Mouse (Mus musculus): ENCODE results near the gene Naa60. TPM values are rescaled to one million over a fixed set of nuclear protein-coding genes. Genes with fewer than 3 reads are reported as not detected.
A peak's percentile ranks its signal among the peaks of the same experiment; 100 is the strongest.
"Not testable (repeated sequence)": the region's sequence is repeated elsewhere in the genome, so short reads cannot be mapped to it uniquely, and the experiment has no call there.

Gene Naa60
- total RNA-seq (2014; fragmentation: Nextera tagmentation): 72.5 and 101 TPM in 2 replicates
- 33.9 and 34.1 TPM in 2 replicates for total RNA-seq (2017)

DNA sequence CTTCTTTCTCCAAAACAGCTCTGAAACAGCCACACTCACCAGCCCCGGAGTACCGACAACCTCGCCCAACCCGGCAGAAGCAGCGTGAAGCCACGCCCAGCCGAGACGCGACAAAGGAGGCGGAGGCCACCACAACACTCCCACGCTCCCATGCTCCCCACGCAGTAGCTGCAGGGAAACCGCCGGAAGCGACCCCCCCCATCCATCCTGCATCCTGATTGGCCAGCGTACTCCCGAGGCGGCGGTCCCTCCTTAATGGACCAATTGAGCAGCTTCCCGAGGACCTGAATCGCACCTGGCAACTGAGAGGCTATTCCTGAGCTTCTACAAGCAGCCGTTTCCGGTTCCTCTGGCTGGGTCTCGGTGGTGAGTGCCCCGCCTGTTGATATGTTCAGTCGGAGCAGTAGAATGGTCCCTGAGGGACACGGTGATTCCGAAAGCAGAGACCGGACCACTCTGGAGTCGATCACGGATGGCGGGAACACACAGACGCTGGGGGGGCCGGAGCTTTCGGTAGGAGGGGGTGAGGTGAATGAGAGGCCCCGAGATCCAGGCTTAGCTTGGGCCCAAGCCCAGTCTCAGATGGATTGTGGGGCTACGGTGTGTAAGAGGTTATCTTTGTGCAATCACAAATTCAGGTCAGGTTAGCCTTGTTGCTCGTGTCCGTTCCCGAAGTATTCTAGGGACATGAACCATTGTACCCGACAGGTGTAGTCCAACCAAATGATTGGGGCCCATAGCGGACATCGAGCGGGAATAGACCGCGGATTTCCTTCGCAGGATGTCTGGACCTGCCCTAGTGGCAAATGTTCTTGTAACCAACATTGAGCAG, at the start of gene Naa60:
TSS of gene Naa60 (plus strand) at position 160 of the 832 bp plus-strand sequence.
- peak; percentile 97 for ATAC-seq (replicated peaks; ENCODE audit: poor library complexity, severe bottlenecking)

DNA sequence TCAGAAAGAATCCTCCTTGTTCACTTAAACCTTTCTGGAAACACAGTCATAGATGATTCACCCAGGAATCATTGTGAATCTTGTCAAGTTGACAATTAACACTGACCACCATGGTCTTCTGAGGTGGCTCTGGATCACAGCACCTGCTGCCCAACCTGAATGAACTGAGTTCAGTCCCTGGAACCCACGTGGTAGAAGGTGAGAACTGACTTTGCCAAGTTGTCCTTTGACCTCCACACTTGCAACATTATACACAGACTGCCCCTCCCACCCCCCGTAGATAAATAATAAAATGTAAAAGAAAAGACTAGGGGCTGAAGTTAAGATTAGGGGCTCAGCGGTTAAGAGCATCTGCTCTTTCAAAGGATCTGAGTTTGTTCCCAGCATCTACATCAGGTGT, 44.2 kb upstream of the Naa60 start:
- ATAC-seq (replicated peaks; ENCODE audit: poor library complexity, severe bottlenecking): no peak

DNA sequence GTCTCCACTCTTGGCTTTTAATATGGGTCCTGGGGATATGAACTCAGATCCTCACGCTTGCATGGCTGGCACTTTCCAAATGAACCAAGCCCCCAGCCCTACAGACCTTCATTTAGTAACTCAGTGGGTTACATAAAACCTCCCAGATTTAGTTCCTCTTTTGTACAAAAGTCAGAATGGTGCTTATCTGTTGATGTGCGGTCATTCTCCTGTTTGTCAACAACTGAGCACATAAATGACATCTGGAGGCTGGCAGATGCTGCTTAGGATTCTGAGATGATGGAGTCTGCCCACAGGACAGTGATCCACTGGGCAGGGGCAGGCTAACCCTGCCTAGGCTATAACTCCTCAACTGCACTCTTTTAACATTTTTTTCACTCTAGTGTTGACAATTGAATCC, 42.4 kb upstream of the Naa60 start:
- ATAC-seq (replicated peaks; ENCODE audit: poor library complexity, severe bottlenecking): peak; percentile 40; the same call in 1 of the 2 replicates

DNA sequence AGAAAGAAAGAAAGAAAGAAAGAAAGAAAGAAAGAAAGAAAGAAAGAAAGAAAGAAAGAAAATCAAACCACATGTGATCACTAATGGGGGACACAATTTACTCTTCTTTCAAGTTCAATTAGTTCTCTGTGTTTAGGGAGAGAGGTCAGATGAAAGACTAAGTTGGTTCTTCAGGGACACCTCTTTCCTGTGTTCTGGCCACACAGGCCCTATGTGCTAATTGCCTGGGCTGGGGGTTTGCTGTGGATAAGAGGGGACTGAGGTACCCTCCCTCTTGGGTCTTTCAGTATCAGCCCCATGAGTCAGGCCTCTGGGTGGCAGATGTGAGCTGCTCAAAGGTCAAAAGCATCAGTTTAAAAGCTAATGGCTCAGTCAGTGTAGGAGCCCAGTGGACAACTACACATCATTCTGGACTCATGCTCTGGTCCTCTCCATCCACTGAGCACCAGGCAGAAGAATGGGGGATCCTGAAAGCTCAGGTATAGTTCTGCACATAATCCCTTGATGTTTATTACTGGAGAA, 41.5 kb upstream of the Naa60 start, which contains the start of gene Olfr15:
TSS of gene Olfr15 (plus strand) at position 291 of the 522 bp plus-strand sequence.
- ATAC-seq (replicated peaks; ENCODE audit: poor library complexity, severe bottlenecking): no peak

DNA sequence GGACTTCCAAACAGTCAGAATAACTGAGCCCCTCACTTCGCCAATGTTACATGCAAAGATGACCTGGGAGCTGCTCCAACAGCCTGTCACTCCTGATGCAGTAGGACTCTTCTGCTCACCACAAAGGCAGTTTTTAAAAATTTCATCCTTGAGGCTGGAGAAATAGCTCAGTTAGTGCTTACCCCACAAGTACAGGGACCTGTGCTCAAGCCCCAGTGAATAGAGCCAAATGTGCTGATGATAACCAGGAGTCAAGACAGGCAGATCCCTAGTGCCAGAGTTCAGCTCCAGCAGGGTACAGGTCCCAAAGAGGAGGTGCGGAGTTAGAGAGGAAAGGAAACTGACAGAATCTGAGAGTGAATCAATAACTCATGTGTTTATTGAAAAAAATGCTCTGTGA, 36.7 kb upstream of the Naa60 start:
- ATAC-seq (replicated peaks; ENCODE audit: poor library complexity, severe bottlenecking): no peak

DNA sequence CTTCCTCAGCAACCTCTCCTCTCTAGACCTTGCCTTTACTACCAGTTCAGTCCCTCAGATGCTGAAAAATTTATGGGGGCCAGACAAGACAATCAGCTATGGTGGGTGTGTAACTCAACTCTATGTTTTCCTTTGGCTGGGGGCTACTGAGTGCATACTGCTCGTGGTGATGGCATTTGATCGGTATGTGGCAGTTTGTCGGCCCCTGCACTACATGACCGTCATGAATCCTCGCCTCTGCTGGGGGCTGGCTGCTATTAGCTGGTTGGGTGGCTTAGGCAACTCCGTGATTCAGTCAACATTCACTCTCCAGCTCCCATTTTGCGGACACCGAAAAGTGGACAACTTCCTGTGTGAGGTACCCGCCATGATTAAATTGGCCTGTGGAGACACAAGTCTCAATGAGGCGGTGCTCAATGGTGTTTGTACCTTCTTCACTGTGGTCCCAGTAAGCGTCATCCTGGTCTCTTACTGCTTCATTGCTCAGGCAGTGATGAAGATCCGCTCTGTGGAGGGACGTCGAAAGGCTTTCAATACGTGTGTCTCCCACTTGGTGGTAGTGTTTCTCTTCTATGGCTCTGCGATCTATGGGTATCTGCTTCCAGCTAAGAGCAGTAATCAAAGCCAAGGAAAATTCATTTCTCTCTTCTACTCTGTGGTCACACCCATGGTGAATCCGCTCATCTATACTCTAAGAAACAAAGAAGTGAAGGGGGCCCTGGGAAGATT, 32.9 kb upstream of the Naa60 start:
- 0 out of 2 replicates have a peak, but pooled peaks have one; percentile 33 for ATAC-seq (replicated peaks; ENCODE audit: poor library complexity, severe bottlenecking)

DNA sequence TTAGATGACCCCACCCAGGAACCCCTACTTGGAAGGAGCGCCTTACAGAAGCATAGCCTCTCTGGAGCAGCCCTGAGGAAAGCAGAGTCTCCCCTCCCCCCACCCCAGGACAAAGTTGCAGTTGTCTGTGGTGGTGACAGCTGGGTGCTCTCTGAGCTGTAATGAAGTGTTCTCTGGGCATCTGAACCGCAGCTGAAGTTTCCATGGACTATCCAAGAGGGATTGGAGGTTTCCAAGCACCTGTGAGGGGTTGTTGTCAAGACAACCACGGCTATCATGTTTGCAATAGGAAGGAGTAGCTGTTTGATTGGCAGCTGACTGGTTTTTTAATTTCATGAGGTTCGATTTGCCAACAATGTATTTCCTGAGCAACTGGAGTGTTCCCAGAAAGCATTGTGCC, 29.2 kb upstream of the Naa60 start:
- ATAC-seq (replicated peaks; ENCODE audit: poor library complexity, severe bottlenecking): peak; percentile 5; the same call in 1 of the 2 replicates

DNA sequence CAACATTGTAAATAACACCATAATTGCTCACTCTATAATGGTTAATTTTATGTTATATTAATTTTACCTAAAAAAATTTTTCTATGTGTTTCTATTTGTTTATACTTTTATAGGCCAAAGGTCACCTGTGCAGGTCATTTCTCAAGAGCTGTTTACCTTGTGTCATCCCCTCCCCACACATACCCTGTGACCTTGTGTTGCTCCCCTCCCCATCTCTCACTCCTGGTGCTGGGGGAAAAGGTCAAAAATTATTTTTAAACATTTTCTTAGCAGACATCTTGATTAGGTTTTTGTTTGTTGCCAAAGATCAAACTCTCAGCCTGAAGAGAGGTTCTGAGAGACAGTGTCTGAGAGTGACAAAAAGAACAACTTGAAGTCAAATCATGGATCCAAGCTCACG, 28.4 kb upstream of the Naa60 start:
- no peak for ATAC-seq (replicated peaks; ENCODE audit: poor library complexity, severe bottlenecking)

DNA sequence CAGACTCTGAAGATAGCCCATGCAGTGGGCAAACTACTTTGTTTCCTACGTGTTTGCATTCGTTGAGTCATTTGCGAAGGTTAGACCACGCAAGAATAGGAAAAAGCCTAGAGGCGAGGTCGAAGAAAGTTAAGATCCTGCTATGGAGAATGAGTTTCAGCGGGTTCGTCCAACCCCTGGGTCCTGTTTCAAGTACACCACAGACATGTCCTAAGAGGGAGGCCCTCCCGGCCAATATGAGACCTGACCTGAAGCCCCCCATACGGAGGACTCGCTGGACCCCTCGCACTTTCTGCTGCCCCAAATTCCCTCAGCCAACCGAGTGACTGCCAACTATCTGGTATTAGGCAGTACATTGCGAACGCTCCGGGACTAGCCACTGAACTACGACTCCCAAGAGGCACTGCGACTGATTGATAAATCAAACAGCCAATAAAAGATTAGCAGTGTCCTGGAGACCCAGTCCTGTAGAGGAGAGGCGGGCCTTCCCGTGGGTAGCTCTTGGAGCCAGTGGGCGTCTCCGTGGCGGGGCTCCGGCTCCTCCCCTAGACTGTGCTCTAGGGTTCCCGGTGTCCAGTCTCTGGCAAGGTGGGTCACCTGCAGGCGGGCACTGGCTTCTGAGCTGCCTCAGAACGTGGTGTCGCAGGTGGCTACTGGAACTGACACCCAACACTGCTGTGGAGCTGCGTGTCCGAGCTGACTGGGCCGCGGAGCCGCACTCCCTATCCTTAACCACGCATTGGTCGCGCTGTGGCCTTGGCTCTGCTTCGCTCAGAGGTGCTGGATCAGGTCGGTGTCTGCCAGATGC, 25.3 kb upstream of the Naa60 start, which contains the start of gene Zfp174:
TSS of gene Zfp174 (plus strand) at position 558 of the 808 bp plus-strand sequence.
- ATAC-seq (replicated peaks; ENCODE audit: poor library complexity, severe bottlenecking): peak; percentile 96

DNA sequence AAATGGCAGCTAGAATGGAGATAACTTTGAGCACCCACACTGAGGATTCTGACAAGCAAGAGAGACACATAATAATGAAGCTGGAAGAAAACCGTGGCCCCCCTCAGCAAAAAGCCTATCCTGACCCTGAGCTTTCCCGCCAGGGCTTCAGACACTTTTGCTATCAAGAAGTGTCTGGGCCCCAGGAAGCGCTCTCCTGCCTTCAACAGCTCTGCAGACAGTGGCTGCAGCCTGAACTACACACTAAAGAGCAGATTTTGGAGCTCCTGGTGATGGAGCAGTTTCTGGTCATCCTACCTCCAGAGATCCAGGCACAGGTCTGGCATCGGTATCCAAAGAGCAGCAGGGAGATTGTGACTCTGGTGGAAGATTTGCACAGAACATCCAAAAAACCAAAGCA, 24.3 kb upstream of the Naa60 start:
- ATAC-seq (replicated peaks; ENCODE audit: poor library complexity, severe bottlenecking): no peak

DNA sequence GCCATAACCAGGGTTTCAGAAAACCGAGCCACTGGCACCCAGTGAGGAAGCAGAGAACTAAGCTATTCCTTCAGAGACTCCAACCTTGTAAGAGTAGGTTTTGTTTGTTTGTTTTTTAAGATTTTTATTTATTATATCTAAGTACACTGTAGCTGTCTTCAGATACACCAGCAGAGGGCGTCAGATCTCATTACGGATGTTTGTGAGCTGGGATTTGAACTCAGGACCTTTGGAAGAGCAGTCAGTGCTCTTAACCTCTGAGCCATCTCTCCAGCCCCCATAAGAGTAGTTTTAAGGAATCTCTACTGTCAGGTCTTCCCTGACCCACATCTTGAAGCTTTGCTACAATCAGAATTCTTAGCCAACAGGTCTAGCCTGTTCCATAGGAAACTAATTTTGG, 23.8 kb upstream of the Naa60 start:
- no peak for ATAC-seq (replicated peaks; ENCODE audit: poor library complexity, severe bottlenecking)

DNA sequence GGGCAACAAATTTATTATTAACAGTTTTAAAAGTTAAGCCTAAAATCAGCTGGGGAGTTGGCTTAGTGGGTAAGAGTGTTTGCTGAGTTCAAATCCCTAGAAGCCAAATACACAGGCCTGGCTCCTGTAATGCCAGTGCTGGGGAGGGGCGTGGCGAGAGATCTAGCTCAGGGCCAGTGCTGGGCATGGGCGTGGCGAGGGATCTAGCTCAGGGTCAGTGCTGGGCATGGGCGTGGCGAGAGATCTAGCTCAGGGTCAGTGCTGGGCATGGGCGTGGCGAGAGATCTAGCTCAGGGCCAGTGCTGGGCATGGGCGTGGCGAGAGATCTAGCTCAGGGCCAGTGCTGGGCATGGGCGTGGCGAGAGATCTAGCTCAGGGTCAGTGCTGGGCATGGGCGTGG, 20.9 kb upstream of the Naa60 start:
- ATAC-seq (replicated peaks; ENCODE audit: poor library complexity, severe bottlenecking): not testable (repeated sequence)

DNA sequence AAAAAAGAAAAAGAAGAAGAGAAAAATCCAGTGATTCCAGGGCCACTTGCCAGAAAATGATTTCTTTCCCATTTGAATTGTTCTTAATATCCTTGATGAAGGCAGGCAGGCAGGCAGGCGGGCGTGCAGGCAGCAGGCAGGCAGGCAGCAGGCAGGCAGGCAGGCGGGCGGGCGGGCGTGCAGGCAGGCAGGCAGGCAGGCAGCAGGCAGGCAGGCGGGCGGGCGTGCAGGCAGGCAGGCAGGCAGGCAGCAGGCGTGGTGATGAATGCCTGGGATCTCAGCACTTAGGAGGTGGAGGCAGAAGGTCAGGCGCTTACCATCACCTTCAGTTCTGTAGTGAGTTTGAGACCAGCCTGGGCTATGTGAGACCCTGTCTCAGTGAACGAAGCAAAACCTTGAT, 19.6 kb upstream of the Naa60 start:
- ATAC-seq (replicated peaks; ENCODE audit: poor library complexity, severe bottlenecking): no peak

DNA sequence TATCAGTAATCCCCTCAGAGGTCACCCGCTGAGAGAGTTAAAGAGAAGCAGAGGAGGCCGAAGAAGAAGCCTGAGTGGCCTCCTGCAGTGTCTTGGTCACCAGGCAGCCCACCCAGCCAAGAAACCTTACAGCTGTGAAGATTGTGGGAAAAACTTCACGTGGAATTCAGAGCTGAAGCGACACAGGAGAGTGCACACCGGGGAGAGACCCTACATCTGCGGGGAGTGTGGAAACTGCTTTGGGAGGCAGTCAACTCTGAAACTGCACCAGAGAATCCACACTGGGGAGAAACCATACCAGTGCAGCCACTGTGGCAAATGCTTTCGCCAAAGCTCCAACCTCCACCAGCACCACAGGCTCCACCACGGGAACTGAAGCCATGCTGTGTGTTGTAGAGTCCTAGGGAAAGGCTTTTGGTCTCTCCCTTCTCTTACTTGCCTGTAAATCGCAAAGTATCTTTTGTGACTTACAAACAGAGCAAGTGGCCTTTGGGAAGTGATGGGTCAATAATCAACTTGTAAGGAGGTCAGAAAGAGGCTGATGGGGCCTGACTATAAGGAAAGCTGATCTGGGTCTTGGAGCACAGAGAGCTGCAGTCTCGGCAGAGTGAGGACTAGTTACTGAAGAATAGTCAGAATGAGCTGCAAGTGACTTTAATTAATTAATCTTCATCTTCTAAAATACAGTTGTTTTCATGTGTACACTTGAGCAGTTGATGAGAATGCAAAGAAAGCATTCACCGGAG, 17.6 kb upstream of the Naa60 start:
- ATAC-seq (replicated peaks; ENCODE audit: poor library complexity, severe bottlenecking): no peak

DNA sequence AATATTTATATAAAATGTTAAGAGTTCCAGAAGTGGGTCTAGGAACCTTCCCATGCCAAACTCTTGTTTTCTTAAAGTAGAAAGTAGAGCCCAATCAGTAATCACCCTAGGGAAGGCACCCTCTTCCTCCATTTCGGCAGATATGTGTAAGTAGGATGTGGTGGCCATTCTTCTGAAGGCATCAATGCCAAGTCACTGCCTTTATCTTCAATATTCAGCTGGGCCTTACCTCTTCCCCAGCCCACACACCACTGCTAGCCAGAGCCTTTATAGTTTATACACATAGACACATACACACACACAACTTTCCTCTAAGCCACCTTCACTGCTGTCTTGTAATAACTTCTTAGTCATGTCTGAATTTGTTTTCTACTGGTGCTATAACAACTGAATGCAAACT, 16.4 kb upstream of the Naa60 start:
- no peak for ATAC-seq (replicated peaks; ENCODE audit: poor library complexity, severe bottlenecking)

DNA sequence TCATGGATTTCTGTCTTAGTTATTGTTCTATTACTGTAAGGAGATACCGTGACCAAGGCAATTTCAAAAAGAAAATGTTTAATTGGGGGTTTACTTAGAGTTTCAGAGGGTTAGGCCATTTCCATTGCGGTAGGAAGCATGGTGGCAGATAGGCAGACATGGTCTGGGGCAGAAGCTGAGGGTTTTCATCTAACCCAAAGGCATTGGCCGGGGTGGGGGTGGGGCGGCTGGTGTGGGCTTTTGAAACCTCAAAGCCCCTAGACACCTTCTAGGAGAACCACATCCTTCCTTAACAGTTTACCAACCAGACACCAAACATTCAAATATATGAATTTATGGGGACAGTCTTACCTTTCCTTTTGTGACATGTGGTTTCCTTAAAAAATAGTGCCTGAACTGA, 12.9 kb upstream of the Naa60 start:
- ATAC-seq (replicated peaks; ENCODE audit: poor library complexity, severe bottlenecking): peak; percentile 55

DNA sequence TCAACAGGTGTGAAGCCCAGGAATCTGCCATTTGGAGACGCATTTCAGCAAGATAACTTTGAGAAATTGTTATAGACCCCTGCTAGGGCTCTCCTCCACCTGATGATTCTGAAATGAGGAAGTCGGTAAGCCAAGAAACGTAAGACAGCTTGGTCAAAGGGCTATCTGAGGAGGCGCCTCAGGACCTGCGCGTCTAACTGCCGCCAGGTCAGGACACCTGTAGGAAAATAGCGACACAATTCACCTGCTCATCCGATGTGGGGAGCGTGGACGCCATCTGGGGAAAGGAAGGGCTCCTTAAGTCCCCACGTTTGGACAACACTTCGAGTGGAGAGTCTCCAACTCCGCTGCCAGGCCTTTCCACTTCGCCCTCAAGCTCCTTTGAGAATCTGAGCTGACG, 360 bp upstream of the Naa60 start:
- ATAC-seq (replicated peaks; ENCODE audit: poor library complexity, severe bottlenecking): peak; percentile 45

DNA sequence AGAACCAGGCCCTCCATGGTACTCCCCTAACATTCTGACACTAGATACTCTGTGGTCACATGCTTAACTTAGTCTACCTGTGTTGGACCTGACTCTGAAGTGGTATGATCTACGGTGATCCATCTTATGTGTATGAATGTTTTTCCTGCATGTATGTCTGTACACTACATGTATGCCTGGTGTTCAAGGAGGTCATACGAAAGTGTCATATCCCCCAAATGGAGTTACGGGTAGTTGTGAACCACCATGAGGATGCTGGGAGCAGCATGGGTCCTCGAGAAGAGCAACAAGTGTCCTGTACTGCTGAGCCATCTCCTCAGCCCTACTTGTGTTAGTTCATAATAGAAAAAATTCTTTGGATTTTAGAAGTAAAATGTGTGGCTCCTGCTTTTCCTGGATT, 4.2 kb downstream of the Naa60 start:
- ATAC-seq (replicated peaks; ENCODE audit: poor library complexity, severe bottlenecking): no peak

DNA sequence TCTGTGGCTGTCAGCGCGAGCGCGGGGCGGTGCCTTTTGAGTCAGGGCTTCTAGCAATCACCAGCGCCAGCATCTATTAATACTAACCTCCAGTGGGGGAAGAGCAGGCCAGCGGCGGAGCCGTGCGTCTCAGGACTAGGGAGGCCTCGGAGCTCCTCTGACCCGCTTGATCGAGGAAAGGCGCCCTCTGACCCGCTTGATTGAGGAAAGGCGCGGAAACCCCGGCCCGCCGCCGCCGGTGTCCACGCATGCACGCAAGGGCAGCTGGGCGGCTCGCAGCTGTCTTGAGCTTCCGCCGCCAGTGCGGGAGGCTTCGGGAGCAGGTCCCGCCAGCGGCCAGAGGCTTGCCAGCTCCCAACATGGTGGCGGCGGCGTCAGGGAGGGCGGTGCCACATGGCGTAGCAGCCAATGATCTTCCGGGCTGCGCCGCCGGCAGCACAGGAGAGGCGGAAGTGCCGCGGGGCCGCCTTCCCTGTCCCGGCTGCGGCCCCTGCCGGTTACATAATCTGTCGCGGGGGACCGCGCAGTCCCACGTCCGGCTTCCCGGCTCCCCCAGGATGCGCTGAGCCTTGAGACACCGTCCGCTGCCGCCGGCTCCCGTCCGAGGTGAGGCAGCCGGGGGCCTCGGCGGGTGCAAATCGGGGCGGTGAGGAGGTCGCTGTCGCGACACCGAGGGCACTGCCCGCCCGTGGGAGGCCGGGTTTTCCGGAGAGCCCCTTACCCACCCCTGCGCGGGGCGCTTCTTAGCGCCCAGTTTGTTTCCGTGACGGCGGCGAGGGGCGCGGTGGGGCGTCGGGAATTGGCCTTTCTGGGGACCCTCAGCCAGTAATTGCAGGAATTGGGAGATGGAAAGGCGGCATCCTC, 12.3 kb downstream of the Naa60 start, which contains the start of the genes Zfp597 and Gm20695:
TSS of gene Zfp597 (minus strand) at position 361 of the 864 bp plus-strand sequence.
TSS of gene Gm20695 (plus strand) at position 448 of the 864 bp plus-strand sequence.
- peak; percentile 95 for ATAC-seq (replicated peaks; ENCODE audit: poor library complexity, severe bottlenecking)

All from granulocyte monocyte progenitor cell, adult 5-6 weeks (primary cell).